Mouse (Mus musculus): ENCODE measurements around the gene Aldh18a1. TPM values are rescaled to one million over a fixed set of nuclear protein-coding genes. Genes with fewer than 3 reads are reported as not detected.

The Aldh18a1 gene
- 109 and 110 TPM in 2 replicates for polyA plus RNA-seq (2015; fragmentation: Nextera tagmentation; extraction: Ambion mirVana)

DNA sequence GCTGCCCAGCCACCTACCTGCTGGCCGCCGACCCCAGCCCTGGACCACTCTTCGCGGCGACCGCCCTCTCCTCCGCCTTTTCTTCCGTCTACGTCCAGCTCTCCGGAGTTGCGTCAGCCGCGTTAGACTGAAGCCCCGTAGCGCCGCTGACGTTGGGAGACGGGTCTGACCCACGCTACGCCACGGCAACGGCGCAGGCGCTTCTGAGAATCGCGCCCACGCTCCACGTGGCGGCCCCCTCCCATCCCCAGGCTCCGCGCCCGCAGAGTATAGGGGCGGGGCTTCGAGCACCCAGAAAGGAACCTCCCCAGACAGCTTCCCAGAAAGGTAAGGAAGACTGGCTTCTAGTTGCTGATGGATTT is at the start of gene Aldh18a1:
Gene Aldh18a1 (minus strand): TSS at position 171 of the 362 bp plus-strand sequence.
- H3K9me3 ChIP-seq (replicated peaks; ENCODE audit: control insufficient read depth, low read length), result no peaks in the 10 kb centered on the region
- no peaks in the 10 kb centered on the region for H3K36me3 ChIP-seq (ENCODE audit: control insufficient read depth, insufficient read depth, low read length)
- H3K27ac ChIP-seq (ENCODE audit: low read length), result peak within 1 kb of the TSS; percentile 84
- peak within 1 kb of the TSS; percentile 91 for H3K4me3 ChIP-seq (replicated peaks; ENCODE audit: low read length)
- H3K9ac ChIP-seq (ENCODE audit: low read length), result peak within 1 kb of the TSS; percentile 83
- H3K27me3 ChIP-seq (ENCODE audit: control insufficient read depth, insufficient read depth, low read length), result no peaks in the 10 kb centered on the region
- ATAC-seq (ENCODE audit: insufficient read depth, low FRiP score), result peak; percentile 95
- under 1% methylated on average over 34 of the region's 34 CpGs for WGBS
- H3K4me1 ChIP-seq (ENCODE audit: control insufficient read depth, insufficient read depth, low read length), result 0 out of 2 replicates have a peak, but pooled peaks cover 7% of the 10 kb centered on the region
- H3K4me2 ChIP-seq (ENCODE audit: low read depth, low read length), result peak within 1 kb of the TSS; percentile 95

DNA sequence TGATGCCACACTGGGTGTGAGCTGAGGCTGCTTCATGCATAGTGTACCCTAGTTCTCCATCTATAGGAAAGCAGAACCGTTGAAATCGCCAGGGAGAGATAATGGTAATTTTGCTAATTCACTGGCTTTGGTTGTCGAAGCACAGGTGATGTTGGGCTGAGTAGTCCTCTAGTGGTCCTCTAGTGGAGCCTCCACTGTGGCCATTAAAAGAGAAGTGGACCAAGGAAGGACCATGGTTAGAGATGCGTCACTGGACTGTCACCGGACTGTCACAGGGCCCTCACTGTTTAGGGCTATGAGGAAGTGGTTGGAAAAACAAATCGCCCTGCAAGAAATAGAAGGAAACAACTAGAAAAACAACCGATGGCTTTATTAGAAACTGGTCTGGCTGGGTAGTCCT is 49.3 kb upstream of the Aldh18a1 start:
- Histone ChIP-seq H3K4me3 (replicated peaks; ENCODE audit: low read length) (no peak overlapping the region), H3K9ac (ENCODE audit: low read length) (no peak overlapping the region), H3K9me3 (replicated peaks; ENCODE audit: control insufficient read depth, low read length) (no peaks in the 10 kb centered on the region), H3K27ac (ENCODE audit: low read length) (peak overlapping the region; percentile 25; the same call in 1 of the 2 replicates), H3K4me2 (ENCODE audit: low read depth, low read length) (no peak overlapping the region), H3K27me3 (ENCODE audit: control insufficient read depth, insufficient read depth, low read length) (no peaks in the 10 kb centered on the region), H3K36me3 (ENCODE audit: control insufficient read depth, insufficient read depth, low read length) (no peaks in the 10 kb centered on the region), H3K4me1 (ENCODE audit: control insufficient read depth, insufficient read depth, low read length) (no peaks in the 10 kb centered on the region)
- no peak for ATAC-seq (ENCODE audit: insufficient read depth, low FRiP score)
- 73% methylated on average over 7 of the region's 7 CpGs for WGBS

DNA sequence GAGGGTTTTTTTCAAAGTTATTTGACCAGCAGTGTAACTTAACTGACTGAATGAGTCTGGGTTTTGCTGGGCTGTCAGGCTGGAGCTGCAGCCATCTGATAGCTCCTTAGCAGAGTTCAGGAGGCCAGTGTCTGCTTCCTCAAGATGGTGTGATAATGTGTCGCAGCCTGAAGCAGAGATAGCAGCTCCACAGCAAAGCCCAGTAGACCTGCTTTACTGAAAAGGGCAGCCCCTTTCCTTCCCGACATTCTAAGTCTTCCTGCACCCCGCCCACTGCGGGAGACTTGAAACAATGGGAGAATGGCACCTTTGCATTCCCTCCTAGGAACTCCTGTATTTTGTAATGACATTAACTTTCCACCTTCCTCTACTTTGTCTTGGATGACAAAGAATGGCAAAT is 48.8 kb upstream of the Aldh18a1 start:
- Histone ChIP-seq H3K4me3 (replicated peaks; ENCODE audit: low read length) (no peak overlapping the region), H3K4me2 (ENCODE audit: low read depth, low read length) (no peak overlapping the region), H3K9ac (ENCODE audit: low read length) (no peak overlapping the region), H3K36me3 (ENCODE audit: control insufficient read depth, insufficient read depth, low read length) (no peaks in the 10 kb centered on the region), H3K4me1 (ENCODE audit: control insufficient read depth, insufficient read depth, low read length) (no peaks in the 10 kb centered on the region), H3K27me3 (ENCODE audit: control insufficient read depth, insufficient read depth, low read length) (no peaks in the 10 kb centered on the region), H3K9me3 (replicated peaks; ENCODE audit: control insufficient read depth, low read length) (no peaks in the 10 kb centered on the region), H3K27ac (ENCODE audit: low read length) (peak overlapping the region; percentile 25; the same call in 1 of the 2 replicates)
- ATAC-seq (ENCODE audit: insufficient read depth, low FRiP score), result 0 out of 2 replicates have a peak, but pooled peaks have one; percentile 44
- 34% methylated on average over 4 of the region's 4 CpGs for WGBS

DNA sequence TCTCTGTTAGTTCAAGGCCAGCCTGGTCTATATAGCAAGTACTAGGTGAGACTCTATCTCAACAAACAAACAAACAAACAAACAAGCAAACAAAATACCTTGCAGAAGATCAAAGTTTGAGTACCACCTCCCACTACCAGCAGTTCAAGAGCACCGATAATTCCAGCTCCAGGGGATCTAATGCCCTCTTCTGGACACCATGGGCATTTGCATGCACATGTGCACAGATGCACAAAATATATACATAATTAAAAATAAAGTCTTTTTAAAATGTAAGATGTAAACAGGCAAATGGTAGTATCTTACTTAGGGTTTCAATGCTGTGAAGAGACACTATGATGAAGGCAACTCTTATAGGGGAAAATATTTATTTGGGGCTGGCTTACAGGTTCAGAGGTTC is 44.9 kb upstream of the Aldh18a1 start:
- no peaks in the 10 kb centered on the region for H3K9me3 ChIP-seq (replicated peaks; ENCODE audit: control insufficient read depth, low read length)
- no peaks in the 10 kb centered on the region for H3K27me3 ChIP-seq (ENCODE audit: control insufficient read depth, insufficient read depth, low read length)
- H3K9ac ChIP-seq (ENCODE audit: low read length), result no peak overlapping the region
- 82% methylated on average over 1 of the region's 1 CpGs for whole genome bisulfite sequencing
- H3K4me3 ChIP-seq (replicated peaks; ENCODE audit: low read length), result no peak overlapping the region
- no peaks in the 10 kb centered on the region for H3K36me3 ChIP-seq (ENCODE audit: control insufficient read depth, insufficient read depth, low read length)
- ATAC-seq (ENCODE audit: insufficient read depth, low FRiP score), result no peak
- H3K27ac ChIP-seq (ENCODE audit: low read length), result no peak overlapping the region
- H3K4me2 ChIP-seq (ENCODE audit: low read depth, low read length), result no peak overlapping the region
- no peaks in the 10 kb centered on the region for H3K4me1 ChIP-seq (ENCODE audit: control insufficient read depth, insufficient read depth, low read length)

DNA sequence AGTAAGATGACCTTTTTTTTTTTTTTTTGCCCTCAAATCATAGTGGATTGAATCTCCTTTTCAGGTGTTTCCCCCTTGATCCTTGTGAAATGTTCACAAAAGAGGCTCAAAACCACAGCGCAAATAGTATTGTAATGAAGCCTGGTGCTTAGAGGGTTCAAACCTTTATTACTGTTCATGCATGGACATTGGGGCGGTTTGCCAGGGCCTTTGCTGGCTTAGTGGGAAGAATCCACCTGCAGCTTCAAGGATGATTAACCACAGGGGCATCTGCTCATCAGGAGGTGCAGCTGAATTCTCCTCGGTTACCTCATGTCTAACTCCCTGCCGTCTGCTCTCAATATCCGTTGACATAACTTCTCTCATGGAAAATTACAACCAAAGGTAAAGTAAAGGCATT is 44.4 kb upstream of the Aldh18a1 start:
- H3K4me1 ChIP-seq (ENCODE audit: control insufficient read depth, insufficient read depth, low read length), result no peaks in the 10 kb centered on the region
- WGBS, result 70% methylated on average over 5 of the region's 5 CpGs

DNA sequence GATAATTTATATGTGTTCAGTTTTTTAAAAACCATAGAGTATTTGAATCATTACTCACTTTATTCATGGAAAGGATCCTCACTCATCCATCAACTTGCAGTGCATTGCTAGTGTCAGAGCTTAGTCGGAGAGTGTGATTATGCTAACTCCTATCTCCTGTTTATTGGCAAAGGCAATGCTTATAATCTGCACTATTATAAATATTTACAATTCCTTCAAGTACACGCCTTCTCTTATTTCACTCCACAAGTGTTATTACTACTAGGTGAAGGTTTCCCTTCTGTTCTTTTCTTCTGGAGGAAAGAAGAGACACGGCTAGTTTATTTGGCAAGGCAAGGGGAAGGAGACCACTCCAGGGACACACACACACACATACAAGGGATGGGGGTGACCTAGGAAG is 43.9 kb upstream of the Aldh18a1 start:
- H3K36me3 ChIP-seq (ENCODE audit: control insufficient read depth, insufficient read depth, low read length), result no peaks in the 10 kb centered on the region
- no peak overlapping the region for H3K4me3 ChIP-seq (replicated peaks; ENCODE audit: low read length)
- H3K9me3 ChIP-seq (replicated peaks; ENCODE audit: control insufficient read depth, low read length), result no peaks in the 10 kb centered on the region
- H3K27ac ChIP-seq (ENCODE audit: low read length), result no peak overlapping the region
- no peaks in the 10 kb centered on the region for H3K27me3 ChIP-seq (ENCODE audit: control insufficient read depth, insufficient read depth, low read length)
- WGBS, result 21% methylated on average over 3 of the region's 3 CpGs
- H3K9ac ChIP-seq (ENCODE audit: low read length), result no peak overlapping the region
- no peak for ATAC-seq (ENCODE audit: insufficient read depth, low FRiP score)
- no peak overlapping the region for H3K4me2 ChIP-seq (ENCODE audit: low read depth, low read length)
- H3K4me1 ChIP-seq (ENCODE audit: control insufficient read depth, insufficient read depth, low read length), result no peaks in the 10 kb centered on the region

More for the DNA sequence above, 44.4 kb upstream of the Aldh18a1 start:
- no peaks in the 10 kb centered on the region for H3K9me3 ChIP-seq (replicated peaks; ENCODE audit: control insufficient read depth, low read length)
- ATAC-seq (ENCODE audit: insufficient read depth, low FRiP score), result no peak
- H3K27ac ChIP-seq (ENCODE audit: low read length), result no peak overlapping the region
- no peak overlapping the region for H3K9ac ChIP-seq (ENCODE audit: low read length)
- H3K4me2 ChIP-seq (ENCODE audit: low read depth, low read length), result no peak overlapping the region
- H3K36me3 ChIP-seq (ENCODE audit: control insufficient read depth, insufficient read depth, low read length), result no peaks in the 10 kb centered on the region
- no peaks in the 10 kb centered on the region for H3K27me3 ChIP-seq (ENCODE audit: control insufficient read depth, insufficient read depth, low read length)
- H3K4me3 ChIP-seq (replicated peaks; ENCODE audit: low read length), result no peak overlapping the region

DNA sequence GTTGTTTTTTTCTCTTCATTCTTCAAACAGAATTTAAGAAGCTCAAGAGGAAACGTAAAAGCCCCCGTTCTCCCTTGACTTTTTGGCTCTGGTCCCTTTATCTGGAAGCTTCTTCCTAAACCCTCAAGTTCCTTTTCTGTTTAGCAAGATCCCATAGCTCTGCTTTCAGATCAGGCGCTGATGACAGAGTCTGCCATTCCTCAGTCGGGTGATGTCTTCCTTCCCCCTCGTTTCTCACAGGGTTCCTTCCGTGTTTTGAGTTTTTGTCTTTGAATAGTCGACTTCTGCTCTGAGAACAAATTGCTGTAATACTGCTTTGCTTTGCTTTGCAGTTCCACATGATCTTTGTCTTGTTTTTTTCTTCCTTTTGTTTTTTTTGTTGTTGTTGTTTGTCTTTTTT is 42.3 kb upstream of the Aldh18a1 start:
- Histone ChIP-seq H3K4me1 (ENCODE audit: control insufficient read depth, insufficient read depth, low read length) (no peaks in the 10 kb centered on the region), H3K9ac (ENCODE audit: low read length) (no peak overlapping the region), H3K4me3 (replicated peaks; ENCODE audit: low read length) (no peak overlapping the region), H3K9me3 (replicated peaks; ENCODE audit: control insufficient read depth, low read length) (no peaks in the 10 kb centered on the region), H3K36me3 (ENCODE audit: control insufficient read depth, insufficient read depth, low read length) (no peaks in the 10 kb centered on the region), H3K4me2 (ENCODE audit: low read depth, low read length) (no peak overlapping the region), H3K27ac (ENCODE audit: low read length) (0 out of 2 replicates have a peak overlapping the region, but pooled peaks have one; percentile 36), H3K27me3 (ENCODE audit: control insufficient read depth, insufficient read depth, low read length) (no peaks in the 10 kb centered on the region)
- no peak for ATAC-seq (ENCODE audit: insufficient read depth, low FRiP score)
- 56% methylated on average over 7 of the region's 7 CpGs for WGBS

DNA sequence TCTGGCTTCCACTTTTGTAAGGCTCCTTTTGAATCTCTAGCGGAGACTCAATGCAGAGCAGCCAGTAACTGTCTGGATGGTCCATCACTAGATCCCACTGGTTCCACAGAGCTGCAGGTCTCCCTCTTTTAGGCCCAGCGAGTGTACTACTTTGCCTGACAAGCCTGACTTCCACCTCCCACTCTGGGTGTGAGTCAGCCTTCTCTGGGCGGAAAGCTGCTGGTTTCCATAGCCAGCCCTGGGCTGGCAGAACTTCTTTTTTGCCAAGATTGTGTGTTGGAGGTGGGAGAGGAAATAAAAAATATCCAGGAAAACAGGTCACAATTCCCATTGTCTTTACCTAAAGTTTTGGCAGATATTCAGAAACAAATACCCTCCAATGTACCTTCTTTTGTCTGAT is 41.8 kb upstream of the Aldh18a1 start:
- no peaks in the 10 kb centered on the region for H3K4me1 ChIP-seq (ENCODE audit: control insufficient read depth, insufficient read depth, low read length)
- no peak overlapping the region for H3K27ac ChIP-seq (ENCODE audit: low read length)
- no peak overlapping the region for H3K4me3 ChIP-seq (replicated peaks; ENCODE audit: low read length)
- no peaks in the 10 kb centered on the region for H3K36me3 ChIP-seq (ENCODE audit: control insufficient read depth, insufficient read depth, low read length)
- 71% methylated on average over 3 of the region's 3 CpGs for WGBS
- ATAC-seq (ENCODE audit: insufficient read depth, low FRiP score), result no peak
- H3K27me3 ChIP-seq (ENCODE audit: control insufficient read depth, insufficient read depth, low read length), result no peaks in the 10 kb centered on the region
- H3K4me2 ChIP-seq (ENCODE audit: low read depth, low read length), result no peak overlapping the region
- H3K9me3 ChIP-seq (replicated peaks; ENCODE audit: control insufficient read depth, low read length), result no peaks in the 10 kb centered on the region
- no peak overlapping the region for H3K9ac ChIP-seq (ENCODE audit: low read length)

DNA sequence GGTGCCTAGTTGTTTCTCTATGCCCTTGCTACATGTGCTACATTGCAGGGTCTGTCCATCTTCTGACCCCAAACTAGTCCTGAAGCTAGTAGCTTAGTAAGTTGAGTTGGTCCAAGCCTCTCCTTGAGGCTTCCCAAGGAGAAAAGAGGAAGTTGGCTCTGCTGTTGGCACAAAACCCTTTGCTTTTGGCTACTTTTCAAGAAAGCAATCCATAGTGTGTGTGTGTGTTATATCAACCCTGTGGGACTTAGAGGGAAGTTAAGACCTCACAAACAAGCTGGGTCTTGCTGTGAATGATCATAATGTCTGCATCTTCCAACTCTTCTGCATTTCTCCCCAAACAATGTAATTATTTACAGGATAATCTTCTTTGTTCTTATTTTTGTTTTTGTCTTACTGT is 40.7 kb upstream of the Aldh18a1 start:
- no peaks in the 10 kb centered on the region for H3K9me3 ChIP-seq (replicated peaks; ENCODE audit: control insufficient read depth, low read length)
- H3K36me3 ChIP-seq (ENCODE audit: control insufficient read depth, insufficient read depth, low read length), result no peaks in the 10 kb centered on the region
- H3K27me3 ChIP-seq (ENCODE audit: control insufficient read depth, insufficient read depth, low read length), result no peaks in the 10 kb centered on the region
- H3K27ac ChIP-seq (ENCODE audit: low read length), result no peak overlapping the region
- H3K4me3 ChIP-seq (replicated peaks; ENCODE audit: low read length), result no peak overlapping the region
- H3K4me1 ChIP-seq (ENCODE audit: control insufficient read depth, insufficient read depth, low read length), result no peaks in the 10 kb centered on the region
- H3K4me2 ChIP-seq (ENCODE audit: low read depth, low read length), result no peak overlapping the region
- H3K9ac ChIP-seq (ENCODE audit: low read length), result no peak overlapping the region
- no peak for ATAC-seq (ENCODE audit: insufficient read depth, low FRiP score)

DNA sequence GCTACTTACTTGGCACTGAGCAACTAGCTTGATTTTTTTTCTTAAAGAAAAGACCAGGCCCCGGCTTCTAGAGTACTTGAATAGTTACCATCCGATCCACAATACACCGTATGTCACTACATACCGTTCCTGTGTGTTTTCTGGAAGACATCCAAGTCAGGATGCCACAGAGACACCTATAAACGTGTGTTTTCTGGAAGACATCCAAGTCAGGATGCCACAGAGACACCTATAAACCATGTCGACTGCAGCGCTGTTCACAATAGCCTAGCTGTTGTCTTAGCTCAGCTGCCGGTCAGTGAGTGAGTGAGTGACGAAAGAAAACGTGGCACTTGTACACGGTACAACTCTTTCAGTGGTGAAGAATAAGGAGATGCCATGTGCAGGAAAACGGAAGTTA is 37.7 kb upstream of the Aldh18a1 start:
- no peak overlapping the region for H3K9ac ChIP-seq (ENCODE audit: low read length)
- no peaks in the 10 kb centered on the region for H3K27me3 ChIP-seq (ENCODE audit: control insufficient read depth, insufficient read depth, low read length)
- no peak for ATAC-seq (ENCODE audit: insufficient read depth, low FRiP score)
- no peaks in the 10 kb centered on the region for H3K36me3 ChIP-seq (ENCODE audit: control insufficient read depth, insufficient read depth, low read length)
- H3K9me3 ChIP-seq (replicated peaks; ENCODE audit: control insufficient read depth, low read length), result no peaks in the 10 kb centered on the region
- no peak overlapping the region for H3K4me2 ChIP-seq (ENCODE audit: low read depth, low read length)
- 59% methylated on average over 12 of the region's 12 CpGs for WGBS
- no peaks in the 10 kb centered on the region for H3K4me1 ChIP-seq (ENCODE audit: control insufficient read depth, insufficient read depth, low read length)
- no peak overlapping the region for H3K4me3 ChIP-seq (replicated peaks; ENCODE audit: low read length)
- no peak overlapping the region for H3K27ac ChIP-seq (ENCODE audit: low read length)
